Mouse (Mus musculus): ENCODE measurements around the gene Maz.

Maz gene

GRCm38 (mm10) chr7:127013385-127013784, 13.5 kb downstream of the Maz start:
- Histone ChIP-seq H3K4me1 (replicated peaks; ENCODE audit: low read depth, low read length) (peaks cover 85% of the 10 kb centered on the region), H3K4me3 (replicated peaks; ENCODE audit: low read length) (peak overlapping the region; percentile 97; the same call in 1 of the 2 replicates), H3K9me3 (ENCODE audit: low read length) (no peaks in the 10 kb centered on the region), H3K27me3 (ENCODE audit: insufficient read depth, low read length) (no peaks in the 10 kb centered on the region), H3K36me3 (ENCODE audit: insufficient read depth, low read length) (peaks cover 54% of the 10 kb centered on the region)
- TF ChIP-seq POU5F1 (IDR thresholded peaks at IDR 0.05; ENCODE audit: borderline replicate concordance, low read length) = no peak
- TF ChIP-seq CTCF (conservative IDR thresholded peaks at IDR 0.05; ENCODE audit: low read length) = no peak
- TF ChIP-seq NANOG (IDR thresholded peaks at IDR 0.05; ENCODE audit: borderline replicate concordance, low read length) = no peak

GRCm38 (mm10) chr7:127012845-127013244, 14.0 kb downstream of the Maz start:
- Histone ChIP-seq H3K9me3 (ENCODE audit: low read length) (no peaks in the 10 kb centered on the region), H3K36me3 (ENCODE audit: insufficient read depth, low read length) (peaks cover 54% of the 10 kb centered on the region), H3K27me3 (ENCODE audit: insufficient read depth, low read length) (no peaks in the 10 kb centered on the region), H3K4me3 (replicated peaks; ENCODE audit: low read length) (peak overlapping the region; percentile 97; the same call in 1 of the 2 replicates), H3K4me1 (replicated peaks; ENCODE audit: low read depth, low read length) (peaks cover 85% of the 10 kb centered on the region)
- TF ChIP-seq CTCF (conservative IDR thresholded peaks at IDR 0.05; ENCODE audit: low read length) (no peak), NANOG (IDR thresholded peaks at IDR 0.05; ENCODE audit: borderline replicate concordance, low read length) (no peak), POU5F1 (IDR thresholded peaks at IDR 0.05; ENCODE audit: borderline replicate concordance, low read length) (no peak)

GRCm38 (mm10) chr7:127012374-127012773, 14.5 kb downstream of the Maz start:
- no peaks in the 10 kb centered on the region for H3K27me3 ChIP-seq (ENCODE audit: insufficient read depth, low read length)
- TF ChIP-seq POU5F1 (IDR thresholded peaks at IDR 0.05; ENCODE audit: borderline replicate concordance, low read length) (no peak), CTCF (conservative IDR thresholded peaks at IDR 0.05; ENCODE audit: low read length) (no peak), NANOG (IDR thresholded peaks at IDR 0.05; ENCODE audit: borderline replicate concordance, low read length) (no peak)

GRCm38 (mm10) chr7:127011717-127012116, 15.1 kb downstream of the Maz start:
- Histone ChIP-seq H3K4me3 (replicated peaks; ENCODE audit: low read length) (peak overlapping the region; percentile 30), H3K9me3 (ENCODE audit: low read length) (no peaks in the 10 kb centered on the region)
- TF ChIP-seq CTCF (conservative IDR thresholded peaks at IDR 0.05; ENCODE audit: low read length) = no peak
- no peak for TF ChIP-seq POU5F1 (IDR thresholded peaks at IDR 0.05; ENCODE audit: borderline replicate concordance, low read length)
- TF ChIP-seq NANOG (IDR thresholded peaks at IDR 0.05; ENCODE audit: borderline replicate concordance, low read length) = no peak

More at GRCm38 (mm10) chr7:127012374-127012773, 14.5 kb downstream of the Maz start:
- H3K4me3 ChIP-seq (replicated peaks; ENCODE audit: low read length) = no peak overlapping the region
- peaks cover 54% of the 10 kb centered on the region for H3K36me3 ChIP-seq (ENCODE audit: insufficient read depth, low read length)
- H3K9me3 ChIP-seq (ENCODE audit: low read length) = no peaks in the 10 kb centered on the region
- H3K4me1 ChIP-seq (replicated peaks; ENCODE audit: low read depth, low read length) = peaks cover 86% of the 10 kb centered on the region

GRCm38 (mm10) chr7:127011051-127011450, 15.8 kb downstream of the Maz start:
- H3K36me3 ChIP-seq (ENCODE audit: insufficient read depth, low read length) = peaks cover 54% of the 10 kb centered on the region
- no peak for TF ChIP-seq POU5F1 (IDR thresholded peaks at IDR 0.05; ENCODE audit: borderline replicate concordance, low read length)
- no peak for TF ChIP-seq CTCF (conservative IDR thresholded peaks at IDR 0.05; ENCODE audit: low read length)
- TF ChIP-seq NANOG (IDR thresholded peaks at IDR 0.05; ENCODE audit: borderline replicate concordance, low read length) = no peak
- peaks cover 96% of the 10 kb centered on the region for H3K4me1 ChIP-seq (replicated peaks; ENCODE audit: low read depth, low read length)
- peak overlapping the region; percentile 30; the same call in 1 of the 2 replicates for H3K4me3 ChIP-seq (replicated peaks; ENCODE audit: low read length)
- H3K9me3 ChIP-seq (ENCODE audit: low read length) = no peaks in the 10 kb centered on the region
- H3K27me3 ChIP-seq (ENCODE audit: insufficient read depth, low read length) = no peaks in the 10 kb centered on the region

More at GRCm38 (mm10) chr7:127011717-127012116, 15.1 kb downstream of the Maz start:
- Histone ChIP-seq H3K4me1 (replicated peaks; ENCODE audit: low read depth, low read length) (peaks cover 92% of the 10 kb centered on the region), H3K36me3 (ENCODE audit: insufficient read depth, low read length) (peaks cover 54% of the 10 kb centered on the region), H3K27me3 (ENCODE audit: insufficient read depth, low read length) (no peaks in the 10 kb centered on the region)

GRCm38 (mm10) chr7:127009307-127010085, 17.3 kb downstream of the Maz start:
- no peak for TF ChIP-seq CTCF (conservative IDR thresholded peaks at IDR 0.05; ENCODE audit: low read length)
- no peak for TF ChIP-seq POU5F1 (IDR thresholded peaks at IDR 0.05; ENCODE audit: borderline replicate concordance, low read length)
- TF ChIP-seq NANOG (IDR thresholded peaks at IDR 0.05; ENCODE audit: borderline replicate concordance, low read length) = no peak
- Histone ChIP-seq H3K36me3 (ENCODE audit: insufficient read depth, low read length) (peaks cover 40% of the 10 kb centered on the region), H3K9me3 (ENCODE audit: low read length) (no peaks in the 10 kb centered on the region), H3K27me3 (ENCODE audit: insufficient read depth, low read length) (no peaks in the 10 kb centered on the region), H3K4me3 (replicated peaks; ENCODE audit: low read length) (peak overlapping the region; percentile 53), H3K4me1 (replicated peaks; ENCODE audit: low read depth, low read length) (peaks cover 90% of the 10 kb centered on the region)

GRCm38 (mm10) chr7:127008239-127009019, 18.4 kb downstream of the Maz start:
- Histone ChIP-seq H3K9me3 (ENCODE audit: low read length) (no peaks in the 10 kb centered on the region), H3K36me3 (ENCODE audit: insufficient read depth, low read length) (peaks cover 29% of the 10 kb centered on the region), H3K27me3 (ENCODE audit: insufficient read depth, low read length) (no peaks in the 10 kb centered on the region), H3K4me1 (replicated peaks; ENCODE audit: low read depth, low read length) (peaks cover 90% of the 10 kb centered on the region), H3K4me3 (replicated peaks; ENCODE audit: low read length) (peak overlapping the region; percentile 53)
- TF ChIP-seq CTCF (conservative IDR thresholded peaks at IDR 0.05; ENCODE audit: low read length) = no peak
- no peak for TF ChIP-seq NANOG (IDR thresholded peaks at IDR 0.05; ENCODE audit: borderline replicate concordance, low read length)
- TF ChIP-seq POU5F1 (IDR thresholded peaks at IDR 0.05; ENCODE audit: borderline replicate concordance, low read length) = no peak

GRCm38 (mm10) chr7:127007313-127008024, 19.4 kb downstream of the Maz start:
- peaks cover 20% of the 10 kb centered on the region for H3K36me3 ChIP-seq (ENCODE audit: insufficient read depth, low read length)
- no peaks in the 10 kb centered on the region for H3K9me3 ChIP-seq (ENCODE audit: low read length)
- H3K4me1 ChIP-seq (replicated peaks; ENCODE audit: low read depth, low read length) = peaks cover 90% of the 10 kb centered on the region
- H3K27me3 ChIP-seq (ENCODE audit: insufficient read depth, low read length) = no peaks in the 10 kb centered on the region
- TF ChIP-seq NANOG (IDR thresholded peaks at IDR 0.05; ENCODE audit: borderline replicate concordance, low read length) = no peak
- no peak for TF ChIP-seq POU5F1 (IDR thresholded peaks at IDR 0.05; ENCODE audit: borderline replicate concordance, low read length)
- no peak for TF ChIP-seq CTCF (conservative IDR thresholded peaks at IDR 0.05; ENCODE audit: low read length)
- H3K4me3 ChIP-seq (replicated peaks; ENCODE audit: low read length) = no peak overlapping the region

Measured in E14TG2a.4 (cell line).